ENCODE assay signal across 9 mouse cellular contexts in genomic region chr7:67199412-67199811, GRCm38 (mm10). TPM values are rescaled to one million over a fixed set of nuclear protein-coding genes. Genes with fewer than 3 reads are reported as not detected.
A peak's percentile ranks its signal among the peaks of the same experiment; 100 is the strongest.
DNase-seq lines count a peak whose midpoint lies in the region; TF ChIP-seq lines count a peak whose summit lies in the region.
"Had no signal": no experiment of that assay in that cellular context is flagged by ENCODE, and none has a peak within 500 bp of the region (broad histone marks: within the 10 kb centered on the region; RNA-seq: fewer than 3 reads in every experiment).

No protein-coding gene starts in this region.

- peak; percentile 47 for DNase-seq in MN1 (ENCODE audit: low spot score)
- DNase-seq in cerebellum, adult 9-11 months = peak; percentile 69
- peak; percentile 66 for DNase-seq in gastrocnemius, adult 2 months
- peak; percentile 73 to 81 for DNase-seq in kidney, postnatal 25 days
- DNase-seq in lung, postnatal 36 days = peak; percentile 74
- peak; percentile 54 to 68 for DNase-seq in right cerebral cortex, postnatal 10 days (ENCODE audit: low spot score in 2 of 2)
- peak; percentile 78 for DNase-seq in urinary bladder, postnatal 25 days (ENCODE audit: low spot score)

- no peaks in the 10 kb centered on the region for H3K27me3 ChIP-seq in C2C12 (ENCODE audit: control insufficient read depth, insufficient read depth, insufficient read length)
- H3K27me3 ChIP-seq: heart, embryonic 13.5 days had no signal

- H3ac ChIP-seq in C2C12 (ENCODE audit: control insufficient read depth, insufficient read length, low read depth) = no peak overlapping the region

- H3K79me2 ChIP-seq in C2C12 (ENCODE audit: control insufficient read depth, insufficient read depth) = no peaks in the 10 kb centered on the region

- no peak overlapping the region for H3K27ac ChIP-seq in gastrocnemius, adult 2 months
- H3K27ac ChIP-seq: heart, embryonic 13.5 days had no signal

- no peaks in the 10 kb centered on the region for H3K79me3 ChIP-seq in C2C12 (ENCODE audit: low read depth)

- intact Hi-C loops in gastrocnemius, adult 2 months (cut with DNase I) = loop anchor here (2.0 to 10.0 kb wide), 4 partner anchors 155 to 485 kb away; no protein-coding TSS in a partner anchor

- no peaks in the 10 kb centered on the region for H3K36me3 ChIP-seq in C2C12 (ENCODE audit: control insufficient read depth, insufficient read depth)
- H3K36me3 ChIP-seq: heart, embryonic 13.5 days had no signal

- peak; percentile 64 for TF ChIP-seq CTCF in C2C12 (IDR thresholded peaks at IDR 0.05; ENCODE audit: control insufficient read depth, insufficient read depth, insufficient read length)
- TF ChIP-seq CTCF in gastrocnemius, adult 2 months (IDR thresholded peaks at IDR 0.05) = peak; percentile 92

- H3K4me3 ChIP-seq in C2C12 (ENCODE audit: insufficient read depth, poor library complexity, severe bottlenecking) = no peak overlapping the region
- no peak overlapping the region for H3K4me3 ChIP-seq in gastrocnemius, adult 2 months
- H3K4me3 ChIP-seq: heart, embryonic 13.5 days had no signal

TF ChIP-seq in C2C12, 6 proteins besides CTCF, POLR2A, EP300 and RAD21:
- TF ChIP-seq MYOD1 (IDR thresholded peaks at IDR 0.05; ENCODE audit: control insufficient read depth, insufficient read length, low read depth) = no peak
- TF ChIP-seq MAX (IDR thresholded peaks at IDR 0.05) = no peak
- no peak for TF ChIP-seq MYOG (IDR thresholded peaks at IDR 0.05; ENCODE audit: control insufficient read depth, extremely low read depth, insufficient read length)
- no peak for TF ChIP-seq USF1 (IDR thresholded peaks at IDR 0.05; ENCODE audit: low read depth)

RNA-seq across cellular contexts. Expression of gene Lysmd4, which starts 22.9 kb away (rescaled TPM):
- 2.6 TPM for polyA plus RNA-seq in C2C12 (2012; fragmentation: generic; extraction: Trizol)
- 1 to 10 TPM; 6.4 to 7.9 TPM for total RNA-seq in gastrocnemius, adult 2 months (2021)
